Mouse (Mus musculus) adrenal gland, adult 18-20 months (tissue): ENCODE measurements around the gene Plekha1. TPM values are rescaled to one million over a fixed set of nuclear protein-coding genes. Genes with fewer than 3 reads are reported as not detected.

Experiments
- DNase-seq, 2 experiments: peaks; one replicate each; pipeline ENCODE4 v3.0.0; 2021 to 2022; ENCODE audit warnings: low spot score in 2 of 2
- total RNA-seq, 2 experiments: library from RNA; stranded (reverse); gene quantifications; 1 replicate in 1 of 2; 2 replicates in 1 of 2; pipeline ENCODE4 v1.2.3; 2021

Plekha1 gene
- total RNA-seq, 2 experiments from 2014 or later: 24.8 to 28.9 TPM

DNA sequence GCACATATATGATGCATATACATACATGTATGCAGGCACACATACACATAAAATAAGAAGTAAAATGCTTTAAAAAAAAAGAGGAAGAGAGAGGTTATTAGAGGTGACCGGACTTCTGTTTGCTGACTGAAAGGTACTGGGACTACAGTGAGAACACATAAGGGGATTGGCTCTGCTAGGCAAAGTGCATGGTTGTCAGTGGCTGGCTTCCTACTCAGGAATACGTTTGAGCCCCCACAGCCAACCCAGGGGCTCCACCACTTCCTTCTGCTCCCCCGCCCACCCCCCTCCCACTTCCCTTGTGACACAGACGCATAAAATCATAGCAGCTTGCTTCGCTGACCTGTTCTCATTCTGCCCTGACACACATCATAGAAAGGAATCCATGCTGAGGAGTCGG is 7.6 kb upstream of the Plekha1 start:
- DNase-seq: no peak

- DNase-seq: no peak
Observed at GRCm38 (mm10) chr7:130859926-130860325, 5.6 kb upstream of the Plekha1 start.

DNA sequence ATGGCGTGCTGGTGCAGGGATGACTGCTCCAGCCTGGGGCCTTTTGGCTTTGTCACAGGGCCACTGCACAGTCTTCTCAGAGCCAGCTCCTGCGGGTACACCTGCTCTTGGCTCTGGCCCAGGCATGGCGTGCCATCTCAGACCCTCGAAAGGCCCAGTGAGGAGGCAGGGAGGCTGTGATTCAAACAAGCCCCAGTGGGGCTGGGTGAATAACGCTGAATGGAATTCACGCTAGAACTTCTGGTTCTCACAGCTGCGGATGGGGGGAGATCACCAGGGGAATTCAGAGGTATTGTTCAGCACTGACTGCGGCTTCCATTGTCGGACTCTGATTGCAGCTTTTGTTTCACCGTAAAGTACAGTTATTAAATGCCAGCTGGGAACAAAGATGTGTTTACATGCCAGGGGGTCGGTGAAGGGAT is 4.8 kb upstream of the Plekha1 start:
- DNase-seq: no peak

GRCm38 (mm10) chr7:130862501-130862900 is 3.1 kb upstream of the Plekha1 start:
- no peak for DNase-seq

- no peak for DNase-seq
Observed at GRCm38 (mm10) chr7:130864711-130865110, 845 bp upstream of the Plekha1 start.

DNA sequence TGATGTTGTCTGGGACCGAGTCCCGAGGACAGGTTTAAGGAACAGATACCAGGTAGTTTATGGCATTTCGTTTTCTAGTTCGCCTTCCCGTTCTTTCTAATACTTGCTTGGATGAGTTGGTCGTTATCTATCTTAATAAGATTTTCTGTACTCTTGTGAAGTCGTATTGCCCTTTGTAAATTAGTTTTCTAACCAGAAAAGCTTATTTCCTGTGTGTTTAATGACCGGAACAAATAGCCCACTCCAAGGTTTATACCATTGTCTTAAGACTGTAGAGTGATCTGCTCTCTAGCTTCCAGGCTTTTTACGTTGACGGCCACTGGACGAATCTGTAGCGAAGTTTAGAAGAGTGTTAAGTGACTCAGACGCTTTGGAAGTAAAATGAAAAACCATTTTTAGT is 1.1 kb downstream of the Plekha1 start:
- DNase-seq: no peak

- no peak for DNase-seq
Observed at GRCm38 (mm10) chr7:130867256-130867655, 1.7 kb downstream of the Plekha1 start.

DNA sequence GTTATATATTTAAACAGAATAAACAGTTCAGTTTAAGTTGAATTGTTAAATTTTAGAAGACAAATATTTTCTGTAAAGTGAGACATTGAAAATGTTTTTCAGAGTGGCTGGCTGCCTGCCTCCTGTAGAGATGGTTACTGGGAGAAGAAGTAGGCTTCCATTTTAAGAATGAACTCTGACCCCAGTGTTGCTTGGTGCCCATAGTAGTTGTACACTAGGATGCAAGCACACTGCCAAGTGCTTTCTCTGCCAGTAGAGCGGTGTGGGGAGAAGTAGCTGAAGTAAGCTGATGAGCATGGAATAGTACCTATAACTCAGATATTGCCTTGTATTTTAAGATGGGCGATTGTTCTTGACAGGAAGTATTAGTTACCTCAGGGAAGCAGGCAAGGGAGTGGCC is 18.6 kb downstream of the Plekha1 start:
- no peak for DNase-seq

DNA sequence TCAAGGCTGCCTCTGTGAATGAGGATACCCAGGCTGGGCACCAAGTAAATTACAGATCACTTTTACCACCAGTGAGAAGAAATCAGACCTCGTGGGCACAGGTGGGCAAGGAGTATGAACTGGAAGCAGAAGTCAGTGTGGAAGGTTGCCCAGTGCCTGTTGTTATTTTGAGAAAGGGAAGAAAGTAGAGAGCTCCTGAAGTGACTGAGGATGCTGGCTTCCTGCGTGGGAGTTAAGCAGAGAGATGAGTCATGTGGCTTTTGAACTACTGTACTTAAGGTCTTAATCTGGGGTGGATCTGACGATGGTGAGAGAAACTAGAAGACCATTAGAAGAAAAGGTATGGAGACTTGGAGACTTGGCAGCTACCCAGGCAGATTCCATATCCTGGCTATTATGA is 20.7 kb downstream of the Plekha1 start:
- DNase-seq: no peak

DNA sequence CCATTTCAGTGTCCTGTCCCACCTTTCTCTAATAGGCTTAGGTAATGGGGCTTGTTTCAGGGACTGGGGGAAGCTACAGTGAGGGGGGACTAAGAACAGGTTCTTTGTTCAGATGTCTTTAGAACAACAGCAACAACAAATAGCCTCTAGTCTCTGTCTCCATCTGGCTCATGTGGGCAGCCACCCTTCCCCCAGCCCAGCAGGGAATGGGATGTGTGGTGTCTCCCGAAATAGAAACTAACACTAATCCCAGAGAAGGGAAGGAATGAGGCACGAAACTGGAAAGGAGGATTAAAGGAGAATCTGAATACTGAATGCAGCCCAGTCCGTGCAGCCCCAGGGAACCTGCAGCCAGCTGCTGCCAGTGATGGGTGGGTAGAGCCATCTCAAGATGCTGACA is 22.4 kb downstream of the Plekha1 start:
- DNase-seq: no peak

GRCm38 (mm10) chr7:130890871-130891270 is 25.3 kb downstream of the Plekha1 start:
- no peak for DNase-seq

GRCm38 (mm10) chr7:130892973-130893372 is 27.4 kb downstream of the Plekha1 start:
- no peak for DNase-seq

- no peak for DNase-seq
Observed at GRCm38 (mm10) chr7:130894931-130895617, 29.5 kb downstream of the Plekha1 start.

GRCm38 (mm10) chr7:130895618-130895945 is 30.0 kb downstream of the Plekha1 start:
- DNase-seq: no peak

- DNase-seq: no peak
Observed at GRCm38 (mm10) chr7:130896064-130896463, 30.5 kb downstream of the Plekha1 start.

DNA sequence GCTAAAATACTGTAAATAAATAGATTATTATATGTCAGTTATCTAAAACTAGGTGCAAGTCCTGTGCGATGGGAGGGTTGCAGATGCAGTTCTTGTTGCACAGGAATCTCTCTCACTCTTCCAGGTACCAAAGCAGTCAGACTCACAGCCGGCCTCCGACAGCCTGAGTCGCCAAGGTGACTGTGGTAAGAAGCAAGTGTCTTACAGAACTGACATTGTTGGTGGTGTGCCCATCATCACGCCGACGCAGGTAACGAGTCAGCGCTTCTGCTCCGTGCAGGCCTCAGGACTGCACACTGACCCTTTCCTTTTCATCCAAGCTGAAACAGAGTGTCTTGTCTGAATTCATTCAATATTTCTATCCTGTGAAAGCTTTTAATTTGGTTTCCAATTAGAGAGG is 31.6 kb downstream of the Plekha1 start:
- no peak for DNase-seq

GRCm38 (mm10) chr7:130898373-130898772 is 32.8 kb downstream of the Plekha1 start:
- DNase-seq: no peak

DNA sequence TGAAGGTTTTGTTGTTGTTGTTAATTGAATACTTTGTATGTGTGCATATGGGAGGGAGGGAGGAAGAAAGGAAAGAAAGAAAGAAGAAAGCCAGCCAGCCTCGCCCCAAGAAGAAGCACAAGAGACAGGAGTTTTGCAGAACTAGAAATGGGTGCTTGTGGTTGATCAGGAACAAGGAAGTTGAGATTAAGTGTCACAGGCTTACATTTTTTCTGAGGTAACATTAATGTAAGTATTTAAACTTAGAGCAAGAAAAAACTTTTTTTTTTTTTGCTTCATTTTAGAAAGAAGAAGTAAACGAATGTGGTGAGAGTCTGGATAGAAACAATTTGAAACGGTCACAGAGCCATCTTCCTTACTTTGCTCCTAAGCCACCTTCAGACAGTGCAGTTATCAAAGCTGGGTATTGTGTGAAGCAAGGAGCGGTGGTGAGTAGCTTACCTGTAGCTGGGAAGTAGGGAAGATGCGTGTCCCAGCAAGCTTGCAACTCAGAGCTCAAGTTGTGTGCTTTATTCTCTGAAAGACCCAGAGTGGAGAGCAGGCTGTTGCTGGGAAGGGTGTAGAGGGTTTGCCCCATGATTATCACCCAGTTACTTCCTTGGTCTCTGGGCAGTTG is 34.8 kb downstream of the Plekha1 start:
- DNase-seq: no peak

DNA sequence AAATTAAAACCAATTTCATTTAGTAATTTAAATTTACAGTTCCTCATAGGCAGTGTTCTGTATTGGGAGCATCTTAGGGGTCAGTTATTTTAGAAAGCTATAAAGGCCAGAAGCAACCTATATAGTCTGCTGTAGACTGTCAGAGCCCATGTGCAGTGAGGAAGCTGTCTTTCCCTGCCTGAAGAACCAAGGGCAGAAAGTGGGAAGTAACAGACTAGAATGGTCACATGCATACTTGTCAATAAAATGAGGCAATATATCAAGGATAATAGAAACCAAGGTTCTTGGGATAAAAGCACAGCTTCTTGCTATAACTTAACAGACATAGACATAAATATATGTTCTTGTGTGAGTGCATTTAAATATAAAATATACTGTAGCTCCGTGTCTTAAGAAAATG is 37.4 kb downstream of the Plekha1 start:
- no peak for DNase-seq

GRCm38 (mm10) chr7:130903505-130904074 is 38.0 kb downstream of the Plekha1 start:
- DNase-seq: no peak

GRCm38 (mm10) chr7:130904571-130905365 is 39.2 kb downstream of the Plekha1 start:
- DNase-seq: no peak

- DNase-seq: peak; percentile 40 to 43
Observed at GRCm38 (mm10) chr7:130910841-130911240, 45.3 kb downstream of the Plekha1 start.
